10 mouse cellular contexts compared by ENCODE assay signal in genomic region chr14:6604551-6604950, GRCm38 (mm10). TPM values are rescaled to one million over a fixed set of nuclear protein-coding genes. Genes with fewer than 3 reads are reported as not detected.
A peak's percentile ranks its signal among the peaks of the same experiment; 100 is the strongest.
DNase-seq lines count a peak whose midpoint lies in the region; ATAC-seq and TF ChIP-seq lines count a peak whose summit lies in the region.
"Not testable (repeated sequence)": the region's sequence is repeated elsewhere in the genome, so short reads cannot be mapped to it uniquely, and the experiment has no call there.
"Had no signal": no experiment of that assay in that cellular context is flagged by ENCODE, and none has a peak within 500 bp of the region (broad histone marks: within the 10 kb centered on the region; RNA-seq: fewer than 3 reads in every experiment).

No protein-coding gene starts in this region.

- H3K9ac ChIP-seq in heart, adult 2 months (ENCODE audit: low read depth, low read length); hindbrain, postnatal 0 days (replicated peaks; ENCODE audit: low read length); liver, postnatal 0 days (replicated peaks): not testable (repeated sequence)

- not testable (repeated sequence) for H3K79me2 ChIP-seq in heart, adult 2 months (replicated peaks; ENCODE audit: control insufficient read depth, insufficient read depth, low read length)

- not testable (repeated sequence) for ATAC-seq in hindbrain, postnatal 0 days; liver, postnatal 0 days

- WGBS in embryonic facial prominence, embryonic 10.5 days, result 6% methylated on average over 18 of the region's 20 CpGs
- WGBS in heart, adult 2 months, result 5% methylated on average over 20 of the region's 20 CpGs
- WGBS in hindbrain, postnatal 0 days, result 4% methylated on average over 18 of the region's 20 CpGs
- WGBS in liver, postnatal 0 days (ENCODE audit: insufficient replicate concordance), result 4% methylated on average over 17 of the region's 20 CpGs

- H3K27me3 ChIP-seq in embryonic facial prominence, embryonic 10.5 days (replicated peaks; ENCODE audit: low read depth, poor library complexity, severe bottlenecking); heart, adult 2 months (ENCODE audit: control insufficient read depth, insufficient read depth, low read length); hindbrain, postnatal 0 days (ENCODE audit: insufficient read depth, low read length); liver, postnatal 0 days (ENCODE audit: insufficient read depth, low read length): not testable (repeated sequence)

- peak overlapping the region; percentile 57; the same call in 1 of the 2 replicates for H3K27ac ChIP-seq in embryonic facial prominence, embryonic 10.5 days (replicated peaks)
- not testable (repeated sequence) for H3K27ac ChIP-seq in heart, adult 2 months; hindbrain, postnatal 0 days; liver, postnatal 0 days (ENCODE audit: low read depth)

- H3K4me2 ChIP-seq in hindbrain, postnatal 0 days (ENCODE audit: low read depth, low read length), result peak overlapping the region; percentile 51
- H3K4me2 ChIP-seq in liver, postnatal 0 days (ENCODE audit: low read depth, low read length), result not testable (repeated sequence)

- intact Hi-C loops in heart, adult 2 months (cut with DNase I), result not testable (repeated sequence)

- not testable (repeated sequence) for TF ChIP-seq CTCF in heart, adult 2 months (IDR thresholded peaks at IDR 0.05); hindbrain, postnatal 0 days (IDR thresholded peaks at IDR 0.05; ENCODE audit: low read depth); liver, postnatal 0 days (IDR thresholded peaks at IDR 0.05; ENCODE audit: low read depth)

- not testable (repeated sequence) for H3K36me3 ChIP-seq in embryonic facial prominence, embryonic 10.5 days (replicated peaks); heart, adult 2 months (ENCODE audit: control insufficient read depth, insufficient read depth, low read length); hindbrain, postnatal 0 days (ENCODE audit: insufficient read depth, low read length); liver, postnatal 0 days (replicated peaks; ENCODE audit: insufficient read depth, low read length)

- H3K4me1 ChIP-seq in embryonic facial prominence, embryonic 10.5 days; heart, adult 2 months (ENCODE audit: control insufficient read depth, insufficient read depth, low read length); hindbrain, postnatal 0 days (ENCODE audit: insufficient read depth, low read length); liver, postnatal 0 days (ENCODE audit: insufficient read depth): not testable (repeated sequence)

- not testable (repeated sequence) for H3K9me3 ChIP-seq in embryonic facial prominence, embryonic 10.5 days; hindbrain, postnatal 0 days (ENCODE audit: low read length); liver, postnatal 0 days (ENCODE audit: low read length)

- peak; percentile 8 for DNase-seq in MN1 (ENCODE audit: low spot score)
- DNase-seq in embryonic facial prominence, embryonic 10.5 days (ENCODE audit: low spot score), result peak; percentile 32
- peak; percentile 1 to 19 for DNase-seq in heart, adult 2 months
- peak; percentile 1 for DNase-seq in hindbrain, postnatal 0 days (ENCODE audit: low spot score)
- peak; percentile 1 for DNase-seq in layer of hippocampus, adult 11-12 months (ENCODE audit: low spot score)
- peak; percentile 10 for DNase-seq in liver, postnatal 0 days
- peak; percentile 0 for DNase-seq in naive thymus-derived CD4-positive, alpha-beta T cell, adult 2 months (ENCODE audit: low read depth)
- DNase-seq in testis, postnatal 10 days (ENCODE audit: low spot score), result peak; percentile 23

- TF ChIP-seq POLR2A in heart, adult 2 months (IDR thresholded peaks at IDR 0.05; ENCODE audit: insufficient read depth, low read depth, low read length), result not testable (repeated sequence)

- peak overlapping the region; percentile 54 for H3K4me3 ChIP-seq in embryonic facial prominence, embryonic 10.5 days
- H3K4me3 ChIP-seq in heart, adult 2 months; liver, postnatal 0 days (ENCODE audit: low read depth, low read length): not testable (repeated sequence)
- peak overlapping the region; percentile 30 for H3K4me3 ChIP-seq in hindbrain, postnatal 0 days (ENCODE audit: low read length)

- not testable (repeated sequence) for TF ChIP-seq EP300 in heart, adult 2 months (IDR thresholded peaks at IDR 0.05; ENCODE audit: insufficient read depth, low read depth, low read length); liver, postnatal 0 days (IDR thresholded peaks at IDR 0.05; ENCODE audit: low read depth)

RNA-seq across cellular contexts. Expression of gene Gm3629, which starts 14.1 kb away (rescaled TPM):
- 0.39 TPM in 1 of 2 replicates, not detected in the other for polyA plus RNA-seq in embryonic facial prominence, embryonic 10.5 days (2016; fragmentation: Nextera tagmentation; extraction: Ambion mirVana)
- under 1 TPM in 1 of 2 experiments, not detected in 1; 0.25 TPM for total RNA-seq in heart, adult 2 months (2021)
- polyA plus RNA-seq in heart, adult 2 months (2012; rRNA removed), result not detected in 2 replicates
- 0.18 TPM in 1 of 2 replicates, not detected in the other for total RNA-seq in hindbrain, postnatal 0 days (2014; rRNA removed)
- 0.55 and 1.8 TPM in 2 replicates for polyA plus RNA-seq in hindbrain, postnatal 0 days (2015; fragmentation: Nextera tagmentation; extraction: Ambion mirVana)
- polyA plus RNA-seq in liver, postnatal 0 days (2015; fragmentation: Nextera tagmentation; extraction: Ambion mirVana), result not detected in 2 replicates
- polyA plus RNA-seq: myocyte had no signal

RNA-seq across cellular contexts. Expression of gene Gm3460, which starts 17.7 kb away (rescaled TPM):
- not detected in 2 replicates for polyA plus RNA-seq in embryonic facial prominence, embryonic 10.5 days (2016; fragmentation: Nextera tagmentation; extraction: Ambion mirVana)
- total RNA-seq in heart, adult 2 months (2021), result not detected
- not detected in 2 replicates for polyA plus RNA-seq in heart, adult 2 months (2012; rRNA removed)
- not detected in 2 replicates for total RNA-seq in hindbrain, postnatal 0 days (2014; rRNA removed)
- polyA plus RNA-seq in hindbrain, postnatal 0 days (2015; fragmentation: Nextera tagmentation; extraction: Ambion mirVana), result 0.45 TPM in 1 of 2 replicates, not detected in the other
- polyA plus RNA-seq in liver, postnatal 0 days (2015; fragmentation: Nextera tagmentation; extraction: Ambion mirVana), result not detected in 2 replicates
- total RNA-seq: layer of hippocampus, postnatal 36 days had no signal
- polyA plus RNA-seq: myocyte had no signal
